Mouse (Mus musculus) layer of hippocampus, postnatal 36 days (tissue): ENCODE data around the gene Svs4. TPM values are rescaled to one million over a fixed set of nuclear protein-coding genes. Genes with fewer than 3 reads are reported as not detected.
"Not testable (repeated sequence)": the region's sequence is repeated elsewhere in the genome, so short reads cannot be mapped to it uniquely, and the experiment has no call there.

Experiments
- DNase-seq, 2 experiments: peaks; one replicate each; pipeline ENCODE4 v3.0.0; 2022
- total RNA-seq, 2 experiments: library from RNA; stranded (reverse); gene quantifications; 2 replicates each; pipeline ENCODE4 v1.2.3; 2021

The Svs4 gene
- total RNA-seq: not detected

DNA sequence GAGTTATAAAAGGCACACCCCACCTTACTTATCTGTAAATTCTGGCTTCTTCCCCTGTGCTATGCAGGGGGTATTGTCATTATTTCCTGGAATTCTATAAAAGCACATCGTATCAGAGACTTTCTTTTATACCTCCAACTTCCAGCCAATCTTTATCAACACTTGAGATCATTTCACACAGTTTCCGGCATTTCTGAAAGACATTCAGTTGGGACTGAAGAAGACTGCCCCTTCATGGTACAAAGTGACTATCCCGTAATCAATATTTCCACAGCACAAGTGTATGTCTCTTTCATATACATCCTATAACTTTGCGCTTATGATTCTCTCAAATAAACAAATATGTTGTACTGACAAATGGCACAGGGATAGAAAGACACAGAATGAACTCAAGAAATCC lies at the start of gene Svs4:
TSS of gene Svs4 (minus strand) at position 101 of the 400 bp plus-strand sequence.
- no peak for DNase-seq

DNA sequence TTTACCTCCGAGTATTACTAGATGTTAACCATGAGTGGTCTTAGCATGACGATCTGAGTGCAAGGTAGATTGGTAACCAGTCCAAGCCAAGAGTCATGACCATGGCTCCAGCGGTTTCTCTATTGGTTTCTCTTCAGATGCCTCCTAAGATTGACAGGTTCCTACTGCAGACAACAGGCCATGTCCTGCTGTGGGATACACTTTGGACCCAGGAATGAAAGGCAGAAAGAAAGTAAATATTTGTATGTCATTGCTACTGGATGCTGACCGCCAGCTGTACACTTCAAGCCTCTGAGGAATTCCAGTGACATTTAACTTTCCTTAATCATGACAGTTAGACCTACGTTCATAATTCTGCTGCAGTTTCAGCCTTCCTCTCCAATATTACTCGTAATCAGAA lies 42.7 kb upstream of the Svs4 start:
- no peak for DNase-seq

DNA sequence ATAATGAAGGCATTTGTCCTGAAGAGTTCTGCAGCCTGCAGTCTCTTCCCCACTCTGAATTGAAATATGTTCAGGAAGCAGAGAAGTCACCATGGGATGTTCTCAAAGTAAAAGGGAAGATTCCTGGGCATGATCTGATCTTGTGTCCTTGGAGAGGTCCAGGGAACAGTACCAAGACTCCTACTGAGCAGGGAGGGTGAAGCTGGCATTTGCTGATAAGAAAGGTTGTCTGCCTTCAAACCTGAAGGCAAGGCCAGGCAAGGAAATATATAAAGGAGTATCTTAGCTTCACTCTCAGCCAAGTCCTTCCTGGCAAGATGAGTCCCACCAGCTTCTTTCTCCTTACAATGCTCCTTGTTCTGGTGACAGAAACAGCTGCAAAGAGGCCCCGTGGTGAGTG lies 38.2 kb upstream of the Svs4 start, which contains the start of gene Svs6:
TSS of gene Svs6 (plus strand) at position 301 of the 400 bp plus-strand sequence.
- DNase-seq: not testable (repeated sequence)

DNA sequence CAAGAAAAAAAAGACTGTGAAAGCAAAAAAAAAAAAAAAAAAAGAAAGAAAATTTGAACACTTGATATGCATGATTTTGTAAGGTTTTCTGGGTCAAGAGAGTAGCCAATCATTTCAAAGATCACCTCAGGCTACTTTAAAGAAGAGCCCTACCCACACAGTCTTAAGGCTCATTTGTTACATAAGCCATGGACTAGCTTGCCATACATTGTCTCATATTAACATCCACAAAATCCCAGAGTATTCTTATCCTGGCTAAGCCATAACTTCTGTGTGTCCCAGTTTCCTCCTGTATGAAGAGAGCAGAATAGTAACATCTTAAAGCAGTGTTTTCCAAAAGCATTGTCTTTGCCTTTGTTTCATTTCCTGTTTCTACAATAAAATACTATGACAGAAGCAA lies 37.2 kb upstream of the Svs4 start:
- DNase-seq: not testable (repeated sequence)

DNA sequence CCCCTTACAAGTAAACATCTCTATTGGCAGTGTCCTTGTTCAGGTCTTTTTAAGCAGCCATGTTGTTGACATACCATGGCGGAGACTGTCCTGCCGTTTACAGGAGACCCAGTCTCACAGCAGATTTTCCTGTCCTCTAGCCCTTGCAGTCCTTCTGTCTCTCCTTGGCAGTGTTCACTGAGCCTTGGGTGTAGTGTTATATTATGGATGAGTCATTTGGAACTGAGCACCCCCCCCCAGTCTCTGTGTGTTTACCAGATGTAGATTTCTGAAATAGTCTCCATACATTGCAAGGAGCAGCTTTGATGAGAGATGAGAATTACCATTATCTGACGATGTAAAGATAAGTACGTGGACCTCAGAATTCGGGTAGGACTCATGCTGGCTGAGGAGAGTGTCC lies 34.3 kb upstream of the Svs4 start:
- no peak for DNase-seq

DNA sequence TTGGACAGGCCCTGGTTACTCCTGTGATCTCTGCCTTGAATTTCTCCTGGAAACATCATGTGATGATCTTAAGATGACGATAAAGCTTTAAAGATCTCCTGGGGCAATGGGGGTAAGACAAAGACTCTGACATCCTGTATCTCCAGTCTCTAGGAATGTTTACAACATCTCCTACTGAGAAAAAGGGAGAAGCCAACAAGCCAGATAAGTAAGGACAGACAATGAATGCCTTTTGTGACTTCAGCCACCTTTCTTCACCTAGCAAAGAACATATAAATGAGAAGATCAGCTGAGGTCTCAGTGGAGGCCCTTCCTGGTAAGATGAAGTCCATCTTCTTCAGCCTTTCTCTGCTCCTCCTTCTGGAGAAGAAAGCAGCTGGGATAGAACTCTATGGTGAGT lies 10.7 kb upstream of the Svs4 start, which contains the start of gene Svs3a:
TSS of gene Svs3a (plus strand) at position 301 of the 400 bp plus-strand sequence.
- not testable (repeated sequence) for DNase-seq

DNA sequence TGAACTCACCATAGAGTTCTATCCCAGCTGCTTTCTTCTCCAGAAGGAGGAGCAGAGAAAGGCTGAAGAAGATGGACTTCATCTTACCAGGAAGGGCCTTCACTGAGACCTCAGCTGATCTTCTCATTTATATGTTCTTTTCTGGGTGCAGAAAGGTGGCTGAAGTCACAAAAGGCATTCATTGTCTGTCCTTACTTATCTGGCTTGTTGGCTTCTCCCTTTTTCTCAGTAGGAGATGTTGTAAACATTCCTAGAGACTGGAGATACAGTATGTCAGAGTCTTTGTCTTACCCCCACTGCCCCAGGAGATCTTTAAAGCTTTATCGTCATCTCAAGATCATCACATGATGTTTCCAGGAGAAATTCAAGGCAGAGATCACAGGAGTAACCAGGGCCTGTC lies 21.7 kb downstream of the Svs4 start, which contains the start of gene Svs3b:
TSS of gene Svs3b (minus strand) at position 101 of the 400 bp plus-strand sequence.
- DNase-seq: not testable (repeated sequence)

DNA sequence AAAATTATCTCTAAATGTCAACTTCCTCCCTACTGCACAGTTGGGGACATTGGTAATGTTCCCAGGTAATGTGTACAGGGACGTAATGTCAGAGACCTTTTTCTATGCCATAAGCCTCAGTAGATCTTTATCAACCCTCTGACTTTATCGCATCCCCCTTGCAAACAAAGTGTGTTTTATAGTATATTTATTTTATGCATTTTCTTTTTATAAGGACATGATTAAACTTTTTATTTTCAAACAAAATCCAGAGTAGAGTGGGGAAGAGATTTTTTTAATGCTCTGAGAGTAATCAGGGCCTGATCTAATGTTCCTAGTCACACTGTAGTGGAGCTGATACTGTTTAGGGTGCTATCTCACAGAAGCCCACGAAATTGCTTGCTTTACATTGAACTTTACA lies 39.9 kb downstream of the Svs4 start, which contains the start of gene Svs2:
TSS of gene Svs2 (minus strand) at position 101 of the 400 bp plus-strand sequence.
- no peak for DNase-seq

DNA sequence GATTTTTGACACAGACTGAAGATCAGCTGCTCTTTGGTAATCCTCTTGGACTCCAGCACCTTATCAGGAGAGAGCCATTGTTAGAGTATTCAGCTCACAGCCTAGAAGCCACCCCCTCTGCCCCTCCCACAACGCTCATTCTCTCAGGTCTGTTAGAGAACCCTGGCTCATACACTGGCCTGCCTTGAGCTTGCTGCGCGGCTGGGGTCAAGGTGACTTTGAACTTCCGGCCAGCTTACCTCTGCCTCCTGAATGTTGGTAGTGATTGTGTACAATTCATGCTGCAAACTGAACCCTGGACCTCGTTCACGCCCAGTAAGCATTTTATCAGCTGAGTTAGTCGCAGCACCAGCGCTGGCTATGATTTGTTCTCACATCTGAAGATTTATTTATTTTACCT lies 45.6 kb downstream of the Svs4 start:
- DNase-seq: no peak

DNA sequence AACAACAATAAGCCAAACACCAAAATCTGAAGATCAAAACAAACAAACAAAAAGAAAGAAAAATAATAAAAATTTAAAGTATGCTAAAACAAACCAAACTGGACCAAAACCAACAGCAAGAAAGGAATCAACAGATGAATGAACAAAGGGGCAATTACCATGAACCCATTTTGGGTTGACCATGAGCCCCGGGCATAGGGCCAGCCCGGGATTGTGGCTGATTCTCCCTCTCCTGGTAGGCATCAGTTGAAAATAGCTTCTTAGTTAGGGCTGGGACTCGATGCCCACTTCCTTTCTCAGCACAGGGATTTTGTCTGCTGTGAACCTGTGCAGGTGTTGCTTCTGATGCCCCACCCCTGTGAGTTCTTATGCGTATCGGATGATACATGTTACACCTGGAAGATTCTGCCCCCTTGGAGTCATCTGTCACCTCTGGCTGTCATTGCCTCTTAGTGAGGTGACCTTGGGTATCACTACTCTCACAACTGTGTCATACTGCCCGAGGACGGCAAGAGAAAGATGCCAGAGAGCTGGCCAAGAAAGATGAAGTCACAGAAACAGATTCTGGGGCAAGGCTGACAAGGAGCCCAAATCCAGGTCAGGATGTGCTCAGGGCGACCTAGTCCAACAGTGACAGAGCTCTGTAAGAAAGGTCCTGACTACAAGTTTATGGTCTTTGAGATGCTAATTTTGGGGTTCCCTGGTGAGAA lies 49.7 kb downstream of the Svs4 start:
- DNase-seq: no peak

Other genes with a start within 250 kb of the Svs4 start
- gene Stk4, start 208.1 kb downstream of the Svs4 start, total RNA-seq: 10 to 100 TPM; 50.4 to 51.2 TPM
- gene Tomm34, start 207.3 kb downstream of the Svs4 start, total RNA-seq: 100 to 1,000 TPM in 1 of 2 experiments, 10 to 100 TPM in 1; 99.4 to 114 TPM
- 1 to 10 TPM; 4.0 to 4.2 TPM for gene Kcns1, start 107.3 kb downstream of the Svs4 start, total RNA-seq
- gene Wfdc5, start 95.7 kb downstream of the Svs4 start, total RNA-seq: not detected
- not detected for gene Wfdc12, start 87.9 kb downstream of the Svs4 start, total RNA-seq
- gene Wfdc15a, start 78.3 kb downstream of the Svs4 start, total RNA-seq: not detected
- not detected for gene Wfdc15b, start 56.8 kb downstream of the Svs4 start, total RNA-seq
- not detected for gene Svs2, start 40.0 kb downstream of the Svs4 start, total RNA-seq
- gene Svs3b, start 21.8 kb downstream of the Svs4 start, total RNA-seq: not detected
- gene Svs3a, start 10.8 kb upstream of the Svs4 start, total RNA-seq: not detected
- gene Svs6, start 38.3 kb upstream of the Svs4 start, total RNA-seq: not detected
- not detected for gene Svs5, start 54.3 kb upstream of the Svs4 start, total RNA-seq
- 1 to 10 TPM in 1 of 2 experiments, under 1 TPM in 1; 0.85 to 1.4 TPM for gene Slpi, start 110.6 kb upstream of the Svs4 start, total RNA-seq
- under 1 TPM; 0.35 to 0.46 TPM for gene Rbpjl, start 124.7 kb upstream of the Svs4 start, total RNA-seq
- gene Matn4, start 126.7 kb upstream of the Svs4 start, total RNA-seq: 10 to 100 TPM; 13.0 to 13.4 TPM
- 100 to 1,000 TPM; 102 to 129 TPM for gene Sdc4, start 165.4 kb upstream of the Svs4 start, total RNA-seq
- 10 to 100 TPM; 37.7 to 42.3 TPM for gene Sys1, start 178.5 kb upstream of the Svs4 start, total RNA-seq
- gene Gm20458, start 182.5 kb upstream of the Svs4 start, total RNA-seq: 10 to 100 TPM in 1 of 2 experiments, 1 to 10 TPM in 1; 7.0 to 13.3 TPM
- gene Trp53tg5, start 195.3 kb upstream of the Svs4 start, total RNA-seq: not detected
- 100 to 1,000 TPM; 108 to 110 TPM for gene Dbndd2, start 207.6 kb upstream of the Svs4 start, total RNA-seq
- gene Pigt, start 219.1 kb upstream of the Svs4 start, total RNA-seq: 10 to 100 TPM; 76.6 to 84.5 TPM